Mouse (Mus musculus): Measurements from ENCODE around the gene Rhobtb1.

GRCm38 (mm10) chr10:69259929-69260328 is 108.7 kb downstream of the Rhobtb1 start:
- TF ChIP-seq CTCF (IDR thresholded peaks at IDR 0.05; ENCODE audit: borderline replicate concordance, insufficient read depth, low read length) (no peak), POLR2A (IDR thresholded peaks at IDR 0.05; ENCODE audit: low read depth, low read length) (no peak)
